Mouse (Mus musculus) T-cell, adult 2 months (primary cell): ENCODE data around the gene Atp6v1b1.

Source experiments
- DNase-seq: peaks from one replicate; pipeline ENCODE4 v3.0.0; 2022; ENCODE audit warnings: low spot score

Atp6v1b1 gene

GRCm38 (mm10) chr6:83715461-83716196 is 27.2 kb upstream of the Atp6v1b1 start:
- no peak for DNase-seq

- DNase-seq = no peak
Measured at GRCm38 (mm10) chr6:83717026-83717425, 25.8 kb upstream of the Atp6v1b1 start.

- no peak for DNase-seq
Measured at GRCm38 (mm10) chr6:83722526-83722925, 20.3 kb upstream of the Atp6v1b1 start.

- DNase-seq = no peak
Measured at GRCm38 (mm10) chr6:83727178-83727577, 15.6 kb upstream of the Atp6v1b1 start.

DNA sequence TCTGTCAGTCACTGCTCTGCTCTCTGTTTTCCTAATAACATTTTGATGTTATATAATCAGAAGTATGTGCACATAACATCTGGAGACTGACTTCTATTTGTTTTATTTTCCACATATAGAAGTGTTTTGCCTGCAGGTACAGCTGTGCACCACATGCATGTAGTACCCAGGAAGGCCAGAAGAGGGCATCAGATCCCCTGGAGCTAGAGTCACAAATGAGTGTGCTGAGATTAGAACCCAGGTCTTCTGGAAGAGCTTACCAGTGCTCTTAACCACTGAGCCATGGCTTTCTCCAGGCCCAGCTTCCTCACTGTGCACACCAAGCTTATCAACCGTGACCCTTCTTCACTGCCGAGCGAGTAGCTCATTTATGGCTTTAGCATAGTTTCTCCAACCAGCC is 14.3 kb upstream of the Atp6v1b1 start:
- peak; percentile 23 for DNase-seq

GRCm38 (mm10) chr6:83729350-83729970 is 13.3 kb upstream of the Atp6v1b1 start:
- DNase-seq = no peak

DNA sequence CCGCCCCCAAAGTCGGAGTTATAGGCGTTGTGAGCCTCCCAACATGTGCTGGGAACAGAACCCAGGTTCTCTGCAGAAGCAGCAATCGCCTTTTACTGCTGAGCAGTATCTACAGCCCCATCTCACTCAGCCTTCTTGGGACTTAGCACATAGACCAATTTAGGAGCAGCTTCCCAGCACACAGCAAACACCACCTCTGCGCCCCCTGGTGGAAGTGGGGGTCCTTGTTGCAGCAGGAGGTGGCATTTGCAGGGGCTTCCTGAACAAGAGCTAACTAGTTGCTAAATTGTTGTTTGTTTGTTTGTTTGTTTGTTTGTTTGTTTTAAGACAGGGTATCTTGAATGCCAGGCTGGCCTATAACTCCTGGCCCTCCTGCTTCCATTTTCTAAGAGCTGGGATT is 11.7 kb upstream of the Atp6v1b1 start:
- DNase-seq = peak; percentile 66

GRCm38 (mm10) chr6:83737311-83737710 is 5.5 kb upstream of the Atp6v1b1 start:
- DNase-seq = no peak

DNA sequence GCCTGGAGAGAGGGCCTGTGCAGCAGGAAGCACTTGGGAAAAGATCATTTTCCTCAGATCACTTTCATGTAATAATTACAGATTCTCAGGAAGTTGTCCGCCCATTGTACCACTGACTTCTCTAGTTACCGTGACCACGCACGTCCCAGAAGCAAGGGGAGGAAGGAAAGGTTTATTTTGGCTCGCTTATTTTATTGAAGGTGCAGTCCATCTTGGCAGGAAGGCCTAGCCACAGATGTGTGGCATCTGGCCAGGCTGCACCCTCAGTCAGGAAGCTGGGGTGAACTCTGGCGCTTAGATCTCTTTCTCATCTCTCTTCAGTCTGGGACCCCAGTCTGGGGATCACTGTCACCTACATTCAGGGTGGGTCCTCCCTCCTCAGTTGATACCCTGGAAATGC is 4.2 kb upstream of the Atp6v1b1 start:
- DNase-seq = no peak

DNA sequence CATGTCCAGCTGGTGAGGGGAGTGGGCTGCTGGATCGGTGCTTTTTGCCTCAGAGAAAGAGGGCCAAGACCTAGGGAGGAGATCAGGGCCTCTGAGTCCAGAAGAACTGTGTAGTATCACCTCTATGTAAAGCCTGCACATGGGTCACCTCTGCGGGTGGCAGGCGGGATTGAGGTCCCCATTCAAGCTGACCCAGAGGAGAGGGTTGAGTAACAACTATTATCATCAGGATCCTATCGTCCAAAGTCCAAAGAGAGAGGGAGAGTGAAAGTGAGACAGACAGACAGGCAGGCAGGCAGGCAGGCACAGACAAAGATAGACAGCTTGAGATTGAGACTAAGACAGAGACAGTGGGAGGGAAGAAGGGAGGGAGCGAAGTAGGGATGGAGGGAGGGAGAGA is 422 bp downstream of the Atp6v1b1 start:
- DNase-seq = no peak

DNA sequence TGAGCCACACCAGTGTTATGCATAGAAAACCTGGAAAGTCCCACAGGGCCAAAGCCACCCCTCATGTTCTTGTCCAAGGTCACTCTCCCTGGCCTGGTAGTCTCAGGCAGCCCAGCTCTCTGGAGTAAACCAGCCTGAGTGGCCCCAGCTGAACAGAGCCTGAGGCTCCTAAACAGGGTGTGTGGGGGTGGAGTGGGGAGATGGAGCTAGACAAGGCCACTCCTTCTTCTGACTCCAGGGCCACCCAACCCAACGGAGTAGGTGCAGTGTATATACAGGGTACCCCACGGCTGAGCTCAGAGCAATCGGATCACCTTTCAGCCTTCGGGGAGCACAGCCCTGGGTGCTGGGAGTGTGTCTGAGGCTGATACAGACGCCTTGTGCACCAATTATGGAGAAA is 1.3 kb downstream of the Atp6v1b1 start:
- no peak for DNase-seq

GRCm38 (mm10) chr6:83744557-83744956 is 1.8 kb downstream of the Atp6v1b1 start:
- no peak for DNase-seq

DNA sequence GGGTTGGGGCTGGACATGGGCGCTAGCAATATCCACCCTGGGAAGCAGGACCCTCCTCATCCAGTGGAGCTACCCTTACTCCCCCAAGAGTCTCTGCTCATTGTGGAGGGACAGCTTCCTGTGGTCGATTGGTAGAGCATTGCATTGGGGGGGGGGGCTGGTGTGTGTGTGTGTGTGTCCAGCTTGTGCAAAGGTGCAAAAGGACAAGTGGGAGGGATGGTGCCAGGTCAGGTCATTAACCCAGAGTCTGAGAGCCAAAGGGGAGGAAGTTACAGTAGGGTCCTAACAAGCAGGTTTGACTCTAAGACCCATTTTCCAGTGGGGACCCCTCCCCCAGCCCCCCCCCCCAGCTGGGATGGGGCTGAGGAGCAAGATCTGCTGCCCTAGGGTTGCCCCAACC is 2.7 kb downstream of the Atp6v1b1 start:
- no peak for DNase-seq

- no peak for DNase-seq
Measured at GRCm38 (mm10) chr6:83749286-83749685, 6.5 kb downstream of the Atp6v1b1 start.

DNA sequence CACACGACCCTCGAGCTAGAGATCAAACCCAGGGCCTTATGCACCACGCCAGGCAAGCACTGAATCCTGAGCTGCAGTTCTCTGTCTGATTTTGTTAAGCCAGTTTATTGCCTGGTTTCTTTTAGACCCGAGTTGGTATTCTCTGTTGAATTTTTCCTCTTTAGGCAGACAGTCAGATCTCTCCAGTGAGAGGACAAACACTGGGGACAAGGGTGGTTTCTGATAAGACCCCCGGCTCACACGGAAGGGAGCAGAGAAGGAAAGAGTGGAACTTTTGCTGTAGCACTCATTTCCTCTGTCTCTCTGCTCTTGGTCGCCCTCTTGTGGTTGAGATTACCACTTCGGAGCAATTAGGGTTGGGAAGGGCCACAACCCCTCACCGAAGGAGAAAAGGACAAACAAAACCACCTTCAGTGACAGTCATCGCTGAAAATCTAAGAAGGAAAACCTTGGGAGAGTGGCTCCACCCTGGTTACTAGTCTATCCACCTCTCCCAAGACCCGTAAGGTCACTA is 7.4 kb downstream of the Atp6v1b1 start:
- peak; percentile 35 for DNase-seq

DNA sequence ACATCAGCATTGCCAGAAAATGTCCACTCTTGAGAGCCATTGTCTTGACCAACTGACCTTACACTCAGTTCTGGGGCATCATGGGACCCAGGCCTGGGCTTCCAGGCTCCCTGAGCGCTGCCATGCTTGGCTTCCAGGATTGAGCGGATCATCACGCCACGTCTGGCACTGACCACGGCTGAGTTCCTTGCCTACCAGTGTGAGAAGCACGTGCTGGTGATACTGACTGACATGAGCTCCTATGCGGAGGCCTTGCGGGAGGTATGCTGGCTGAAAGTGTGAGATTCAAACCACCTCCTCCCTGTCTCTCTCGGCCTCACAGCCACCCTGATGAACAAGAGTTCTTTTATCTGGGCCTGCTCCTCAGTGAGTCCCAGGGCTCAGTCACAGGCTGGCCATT is 13.3 kb downstream of the Atp6v1b1 start:
- DNase-seq = no peak

DNA sequence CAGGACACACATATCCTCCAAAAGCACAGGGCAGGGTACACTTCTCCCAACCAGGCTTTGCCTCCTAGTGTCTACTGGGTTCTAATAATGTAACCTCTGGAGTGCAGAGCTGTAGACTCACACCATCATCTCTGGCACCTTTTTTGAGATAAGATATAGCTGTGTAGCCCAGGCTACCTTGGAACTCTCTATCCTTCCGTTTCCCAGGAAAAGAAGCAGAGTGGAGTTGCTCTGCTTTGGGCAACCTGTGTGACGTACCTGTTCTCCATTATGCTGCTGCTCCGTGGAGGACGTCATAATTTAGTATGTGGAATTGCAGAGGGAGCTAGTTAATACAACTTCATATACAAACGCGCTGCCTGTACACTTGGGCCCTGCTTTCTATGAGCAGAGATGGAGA is 19.6 kb downstream of the Atp6v1b1 start, which contains the start of gene Ankrd53:
Ankrd53 (plus strand) TSS at position 301 of the 400 bp plus-strand sequence.
- DNase-seq = no peak

DNA sequence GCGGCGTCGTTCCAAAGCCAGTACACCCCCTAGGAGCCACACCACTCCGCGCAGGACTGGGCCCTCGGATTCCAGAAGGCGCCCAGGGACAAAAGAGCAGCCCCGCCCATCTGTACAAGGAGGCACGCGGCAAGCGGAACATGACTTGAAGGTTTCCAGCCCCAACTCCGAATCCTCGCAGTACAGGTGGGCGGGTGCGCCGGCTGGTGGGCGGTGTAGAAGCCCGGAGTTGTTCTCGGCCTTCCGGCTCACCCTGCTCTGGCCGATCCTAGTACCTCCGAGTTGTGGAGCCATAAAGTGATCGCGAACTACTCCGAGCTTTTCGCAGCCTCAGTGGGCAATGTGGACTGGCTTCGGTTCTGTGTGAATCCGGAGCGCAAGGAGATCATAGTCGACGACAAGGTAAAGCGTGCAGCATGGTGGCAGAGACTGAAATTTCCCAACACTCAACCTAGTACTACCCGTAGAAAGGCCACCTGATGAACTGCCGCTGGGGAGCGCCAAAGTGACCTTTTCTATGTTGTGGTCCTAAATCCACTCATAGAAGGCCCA is 20.2 kb downstream of the Atp6v1b1 start:
- peak; percentile 24 for DNase-seq

DNA sequence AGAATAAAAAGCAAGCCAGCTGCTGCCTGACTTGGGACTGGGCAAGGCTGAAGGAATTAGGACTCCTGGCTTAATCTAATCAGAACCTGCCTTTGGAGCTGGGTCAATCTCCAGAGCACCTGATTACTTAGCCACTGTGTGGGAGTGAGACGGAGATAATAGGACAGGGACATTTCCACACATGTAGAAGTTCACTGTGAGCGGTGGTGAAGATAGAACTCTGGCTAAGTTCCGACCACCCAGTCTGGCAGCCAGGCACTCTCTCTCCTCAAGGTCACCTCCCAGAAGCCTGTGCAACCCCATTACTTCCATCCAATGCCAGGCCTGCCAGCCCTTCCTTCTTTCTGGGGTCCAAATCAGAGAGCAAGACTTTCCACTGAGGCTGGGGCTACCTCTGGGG is 24.2 kb downstream of the Atp6v1b1 start:
- no peak for DNase-seq

GRCm38 (mm10) chr6:83768485-83768884 is 25.7 kb downstream of the Atp6v1b1 start:
- DNase-seq = no peak

- DNase-seq = no peak
Measured at GRCm38 (mm10) chr6:83774126-83774525, 31.3 kb downstream of the Atp6v1b1 start.

GRCm38 (mm10) chr6:83774781-83775563 is 32.2 kb downstream of the Atp6v1b1 start:
- DNase-seq = peak; percentile 13
